Mouse (Mus musculus): ENCODE results near the gene Olfr281.

Olfr281 gene

GRCm38 (mm10) chr15:98483907-98484886 is 31.8 kb downstream of the Olfr281 start:
- no peak for DNase-seq (ENCODE audit: low read depth, low spot score)

- DNase-seq (ENCODE audit: low read depth, low spot score), result no peak
Observed at GRCm38 (mm10) chr15:98486433-98487021, 34.1 kb downstream of the Olfr281 start.

GRCm38 (mm10) chr15:98491332-98491731 is 38.9 kb downstream of the Olfr281 start:
- no peak for DNase-seq (ENCODE audit: low read depth, low spot score)

- no peak for DNase-seq (ENCODE audit: low read depth, low spot score)
Observed at GRCm38 (mm10) chr15:98492102-98492501, 39.7 kb downstream of the Olfr281 start, which contains the start of gene Olfr279. Gene Olfr279, plus strand, starts transcription at chr15:98492402.

DNA sequence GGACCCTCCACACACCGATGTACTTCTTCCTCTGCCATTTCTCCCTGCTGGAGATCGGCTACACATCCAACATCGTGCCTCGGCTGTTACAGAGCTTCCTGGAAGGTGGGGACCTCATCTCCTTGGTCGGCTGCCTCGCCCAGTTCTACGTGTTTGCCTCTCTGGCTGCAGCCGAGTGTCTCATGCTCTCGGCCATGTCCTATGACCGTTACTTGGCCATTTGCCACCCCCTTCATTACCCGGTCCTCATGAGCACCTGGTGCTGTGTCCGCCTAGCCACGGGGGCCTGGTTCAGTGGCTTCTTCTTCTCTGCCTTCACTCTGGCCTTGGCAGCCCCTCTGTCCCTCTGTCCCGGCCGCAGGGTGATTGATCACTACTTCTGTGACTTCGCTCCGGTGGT is 45.2 kb downstream of the Olfr281 start:
- no peak for DNase-seq (ENCODE audit: low read depth, low spot score)

GRCm38 (mm10) chr15:98503317-98503716 is 50.9 kb downstream of the Olfr281 start:
- no peak for DNase-seq (ENCODE audit: low read depth, low spot score)

DNA sequence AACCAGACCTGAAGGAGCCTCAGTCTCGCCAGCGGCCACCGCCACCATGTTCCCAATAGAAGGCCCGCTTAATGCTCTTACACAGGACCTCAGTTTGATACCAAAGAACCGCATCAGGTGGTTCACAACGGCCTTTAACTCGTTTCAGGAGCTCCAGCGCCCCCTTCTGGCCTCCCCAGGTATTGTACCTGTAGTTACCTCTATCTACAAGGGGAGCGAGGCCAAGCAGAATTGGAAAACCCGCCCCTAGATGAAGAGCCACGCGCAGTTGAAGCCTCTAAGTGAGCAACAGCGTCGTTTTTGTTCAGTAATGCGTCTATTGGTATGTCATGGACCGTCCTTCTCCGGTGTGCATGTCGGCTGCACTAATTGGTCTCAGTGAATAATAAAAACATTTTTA is 52.1 kb downstream of the Olfr281 start:
- DNase-seq (ENCODE audit: low read depth, low spot score), result peak; percentile 32

DNA sequence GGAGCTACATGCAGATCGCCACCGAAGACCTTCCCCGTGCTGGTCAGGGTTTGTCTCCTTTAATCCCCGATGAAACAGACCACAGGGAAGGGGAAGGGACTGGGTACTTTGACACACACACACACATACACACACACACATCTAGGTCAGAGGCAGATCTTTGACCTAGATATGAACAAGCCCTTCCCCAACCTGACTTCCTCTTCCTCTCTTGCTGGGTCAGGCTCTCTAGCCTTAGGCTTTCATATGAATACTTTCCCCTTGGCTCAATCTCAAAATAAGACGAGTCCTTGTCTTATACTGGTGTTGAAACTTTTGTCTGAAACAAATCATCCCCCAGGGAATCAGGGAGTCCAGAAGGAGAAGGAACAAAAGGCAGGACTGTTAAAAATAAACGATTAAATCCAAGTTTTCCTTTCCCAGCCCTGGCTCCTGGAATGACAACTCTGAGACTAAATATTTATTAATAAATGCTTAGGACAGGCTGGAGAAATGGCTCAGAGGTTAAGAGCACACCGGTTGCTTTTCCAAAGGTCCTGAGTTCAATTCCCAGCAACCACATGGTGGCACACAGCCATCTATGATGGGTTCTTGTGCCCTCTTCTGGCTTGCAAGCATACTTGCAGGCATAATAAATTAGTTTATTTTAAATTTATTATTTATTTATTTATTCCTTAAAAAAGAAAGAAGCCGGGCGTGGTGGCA is 54.0 kb downstream of the Olfr281 start:
- DNase-seq (ENCODE audit: low read depth, low spot score), result no peak

DNA sequence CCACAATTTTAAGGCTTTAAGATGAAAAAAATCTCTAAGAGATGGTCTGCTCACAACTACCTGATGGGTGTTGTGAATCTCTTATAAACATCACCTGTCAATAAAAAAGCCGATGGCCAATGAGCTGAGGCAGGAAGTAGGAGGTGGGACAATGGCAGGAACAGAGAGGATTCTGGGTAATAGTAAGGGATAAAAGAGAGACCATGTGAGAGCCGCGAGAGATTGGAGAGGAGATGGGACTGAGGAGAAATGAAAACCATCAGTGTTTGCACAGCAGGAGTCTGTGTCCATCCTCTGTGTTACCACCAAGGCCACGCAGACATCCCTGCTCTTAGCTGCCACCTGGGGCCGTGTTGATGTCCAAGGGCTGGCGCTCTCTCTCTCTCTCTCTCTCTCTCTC is 54.9 kb downstream of the Olfr281 start:
- DNase-seq (ENCODE audit: low read depth, low spot score), result no peak

GRCm38 (mm10) chr15:98509387-98509786 is 57.0 kb downstream of the Olfr281 start:
- DNase-seq (ENCODE audit: low read depth, low spot score), result no peak
